Mouse (Mus musculus): ENCODE measurements around the gene Tmem129.

Tmem129 gene

DNA sequence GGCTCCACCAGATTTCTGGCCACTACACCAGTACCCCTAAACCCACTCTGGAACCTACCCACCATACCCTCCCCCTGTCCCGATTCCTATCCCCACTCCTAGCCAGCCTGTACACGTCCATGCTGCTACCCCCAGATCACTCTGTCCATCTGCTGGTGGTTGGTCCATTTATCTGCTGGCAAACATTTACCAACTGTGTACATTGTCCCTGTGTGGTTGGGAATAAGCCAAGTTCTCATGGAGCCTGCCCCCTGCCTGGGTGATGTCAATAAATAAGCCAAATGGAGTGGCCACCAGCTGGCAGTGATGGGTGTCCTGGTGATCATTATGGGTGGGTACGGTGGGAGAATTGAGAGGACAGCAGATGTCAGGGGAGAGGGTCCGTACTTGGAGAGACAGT, 28.9 kb upstream of the Tmem129 start:
- no peak for DNase-seq (ENCODE audit: low read depth, low spot score)

DNA sequence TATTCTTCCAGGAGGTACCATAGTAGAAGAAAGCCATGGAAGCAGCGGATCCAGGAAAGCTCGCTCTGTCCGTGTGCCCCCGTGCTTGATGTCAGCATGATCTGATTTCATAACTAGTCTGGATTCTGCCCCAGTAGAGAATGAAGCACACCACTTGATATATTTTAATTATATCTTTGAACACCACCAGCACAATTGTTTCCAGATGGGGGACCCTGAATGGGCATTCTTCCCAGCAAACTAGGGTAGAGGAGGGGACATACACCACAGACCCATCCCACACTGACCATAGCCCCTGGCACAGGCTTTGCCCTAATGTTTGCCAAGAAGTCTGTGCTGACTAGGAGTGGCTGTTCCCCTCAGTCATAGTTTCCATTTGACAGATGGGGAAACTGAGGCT, 26.7 kb upstream of the Tmem129 start:
- DNase-seq (ENCODE audit: low read depth, low spot score) = no peak

DNA sequence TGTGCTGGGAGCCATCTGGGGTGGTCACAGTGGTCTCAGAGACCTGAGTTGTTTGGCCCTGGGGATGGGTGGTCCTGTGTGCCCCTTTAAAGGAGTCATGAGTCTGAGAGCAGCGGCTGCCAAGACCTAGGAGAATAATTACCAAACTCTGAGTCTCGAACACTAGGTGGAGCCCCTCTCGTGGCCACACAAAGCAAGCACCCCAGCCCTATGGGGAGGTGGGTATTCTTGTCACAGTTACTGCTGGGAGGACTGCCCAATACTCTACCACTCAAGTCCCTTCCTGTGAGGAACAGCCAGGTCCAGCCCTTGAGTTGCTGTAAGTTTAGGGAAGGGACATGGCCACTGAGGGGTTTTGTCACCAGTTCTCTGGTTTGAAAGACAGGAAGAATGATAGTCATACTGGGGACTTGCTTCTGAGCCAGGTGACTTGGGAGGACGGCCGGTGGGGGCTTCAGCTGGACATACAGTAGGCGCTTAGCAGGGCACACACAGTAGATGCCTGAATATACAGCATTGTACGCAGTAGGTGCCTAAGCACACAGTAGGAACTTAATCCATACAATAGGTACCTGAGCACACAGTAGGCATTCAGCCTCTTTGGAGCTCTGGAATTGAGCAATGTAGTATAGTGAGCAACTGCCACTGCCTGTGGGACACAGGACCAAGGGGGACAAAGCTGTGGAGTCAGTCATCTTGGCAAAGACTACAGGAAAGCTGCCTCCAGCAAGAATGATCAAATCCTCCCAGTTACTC, 25.9 kb upstream of the Tmem129 start:
- DNase-seq (ENCODE audit: low read depth, low spot score) = peak; percentile 59

DNA sequence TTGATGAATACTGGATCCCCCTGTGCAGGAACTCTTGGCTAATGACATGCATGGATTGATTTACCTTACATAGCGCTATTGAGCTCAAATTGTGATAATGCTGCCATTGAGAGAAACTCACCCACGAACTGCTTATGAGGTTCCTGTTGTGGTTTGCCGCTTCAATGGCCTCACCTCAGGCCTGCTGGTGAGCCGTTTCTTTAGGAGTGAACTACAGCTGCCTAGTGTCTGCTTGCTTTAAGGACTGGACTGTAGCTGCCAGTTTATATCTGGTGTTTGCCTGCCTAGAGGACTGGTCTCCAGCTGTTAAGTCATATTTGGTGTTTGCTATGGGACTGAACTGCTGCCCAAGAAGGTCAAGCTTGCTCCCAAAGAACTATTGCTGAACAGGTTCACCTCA, 24.7 kb upstream of the Tmem129 start:
- no peak for DNase-seq (ENCODE audit: low read depth, low spot score)

GRCm38 (mm10) chr5:33681611-33682388, 23.6 kb upstream of the Tmem129 start:
- no peak for DNase-seq (ENCODE audit: low read depth, low spot score)

DNA sequence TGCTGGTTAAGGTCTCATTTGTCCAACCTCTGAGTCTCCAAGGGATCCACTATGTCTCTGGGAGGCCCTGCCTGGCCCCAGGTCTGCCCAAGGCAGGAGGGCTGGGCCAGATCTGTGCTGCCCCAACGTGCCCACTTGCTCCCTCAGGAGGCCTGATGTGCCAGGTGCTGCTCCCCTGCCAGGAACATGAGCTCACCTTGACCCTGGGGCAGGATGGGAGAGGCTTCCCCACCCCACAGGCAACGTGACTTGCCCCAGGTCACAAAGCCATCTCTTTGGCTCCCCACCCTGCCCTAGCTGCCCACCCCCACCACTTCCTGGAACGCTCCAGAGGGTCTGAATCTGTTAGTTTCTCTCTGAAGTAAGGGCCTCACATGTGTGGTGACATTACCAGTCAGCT, 22.8 kb upstream of the Tmem129 start:
- DNase-seq (ENCODE audit: low read depth, low spot score) = no peak

DNA sequence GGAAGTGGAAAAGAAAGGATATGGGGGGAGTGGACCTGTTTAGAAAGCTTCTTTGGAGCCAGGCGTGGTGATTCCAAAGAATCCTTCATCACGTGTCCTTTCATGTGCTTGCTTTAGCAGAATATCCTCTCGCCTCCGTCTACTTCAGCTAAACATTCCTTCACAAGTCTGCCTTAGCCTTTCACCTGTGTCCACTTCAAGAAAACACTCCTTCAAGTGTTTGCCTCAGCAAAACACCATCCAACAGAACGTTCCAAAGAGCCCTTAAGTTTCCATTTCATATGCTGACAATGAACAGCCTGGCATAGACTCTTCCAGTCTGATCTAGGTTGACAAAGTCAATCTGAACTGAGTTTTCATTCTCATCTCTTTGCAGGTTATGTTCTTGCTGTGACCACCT, 20.0 kb upstream of the Tmem129 start:
- DNase-seq (ENCODE audit: low read depth, low spot score) = no peak

DNA sequence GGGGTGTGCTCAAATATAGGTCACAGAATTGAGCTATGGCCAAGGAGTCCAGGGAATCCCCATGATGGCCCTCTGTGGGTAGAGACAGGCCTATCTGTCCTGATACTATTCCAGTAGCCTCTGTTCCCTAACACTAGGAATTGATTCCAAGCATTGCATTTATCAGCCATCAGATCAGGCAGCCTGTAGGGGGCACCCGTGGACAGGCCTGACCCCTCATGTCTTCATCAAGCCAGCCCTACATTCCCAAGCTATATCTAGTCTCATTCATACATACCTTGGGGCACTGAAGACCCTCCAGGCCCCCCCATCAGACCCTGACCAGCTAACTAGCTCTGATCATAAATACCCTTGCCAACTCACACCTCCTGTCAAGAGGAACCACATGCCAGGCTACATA, 17.7 kb upstream of the Tmem129 start:
- peak; percentile 54 for DNase-seq (ENCODE audit: low read depth, low spot score)

- DNase-seq (ENCODE audit: low read depth, low spot score) = no peak
Measured at GRCm38 (mm10) chr5:33674439-33674838, 16.2 kb upstream of the Tmem129 start.

DNA sequence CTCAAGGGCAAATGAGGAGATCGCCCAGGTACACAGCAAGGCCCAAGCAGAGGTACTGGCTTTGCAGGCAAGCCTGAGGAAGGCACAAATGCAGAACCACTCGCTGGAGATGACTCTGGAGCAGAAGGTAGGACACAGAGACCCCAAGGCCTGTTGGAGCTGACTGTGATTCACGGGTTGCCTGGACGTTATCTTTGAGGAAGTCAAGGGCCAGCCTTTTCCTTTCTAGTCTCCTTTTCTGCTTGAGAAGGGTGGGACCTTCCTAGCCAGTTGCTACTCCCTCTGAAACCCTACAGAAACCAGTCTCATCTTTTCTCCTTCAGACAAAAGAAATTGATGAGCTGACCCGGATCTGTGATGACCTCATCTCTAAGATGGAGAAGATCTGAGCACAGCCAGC, 13.4 kb upstream of the Tmem129 start:
- DNase-seq (ENCODE audit: low read depth, low spot score) = no peak

DNA sequence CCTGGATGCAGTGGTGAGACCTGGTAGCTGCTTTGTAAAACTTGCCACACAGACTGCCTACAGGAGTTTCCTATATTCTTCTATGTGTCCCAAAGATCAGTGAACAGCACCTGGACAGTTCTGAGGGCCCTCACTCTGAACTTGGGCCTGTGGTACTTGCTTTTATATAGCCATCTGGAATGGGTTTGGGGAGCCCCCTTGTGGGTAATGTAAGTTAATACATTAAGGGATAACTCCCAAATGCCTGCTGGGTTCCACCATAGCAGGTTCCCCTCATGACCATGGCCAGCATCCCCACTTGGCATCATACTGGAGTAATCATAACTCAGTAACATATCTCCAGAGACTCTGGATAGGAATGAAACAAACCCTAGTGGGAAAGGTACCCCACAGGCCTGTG, 10.0 kb upstream of the Tmem129 start:
- DNase-seq (ENCODE audit: low read depth, low spot score) = peak; percentile 25

GRCm38 (mm10) chr5:33658664-33659050, 441 bp upstream of the Tmem129 start:
- no peak for DNase-seq (ENCODE audit: low read depth, low spot score)

DNA sequence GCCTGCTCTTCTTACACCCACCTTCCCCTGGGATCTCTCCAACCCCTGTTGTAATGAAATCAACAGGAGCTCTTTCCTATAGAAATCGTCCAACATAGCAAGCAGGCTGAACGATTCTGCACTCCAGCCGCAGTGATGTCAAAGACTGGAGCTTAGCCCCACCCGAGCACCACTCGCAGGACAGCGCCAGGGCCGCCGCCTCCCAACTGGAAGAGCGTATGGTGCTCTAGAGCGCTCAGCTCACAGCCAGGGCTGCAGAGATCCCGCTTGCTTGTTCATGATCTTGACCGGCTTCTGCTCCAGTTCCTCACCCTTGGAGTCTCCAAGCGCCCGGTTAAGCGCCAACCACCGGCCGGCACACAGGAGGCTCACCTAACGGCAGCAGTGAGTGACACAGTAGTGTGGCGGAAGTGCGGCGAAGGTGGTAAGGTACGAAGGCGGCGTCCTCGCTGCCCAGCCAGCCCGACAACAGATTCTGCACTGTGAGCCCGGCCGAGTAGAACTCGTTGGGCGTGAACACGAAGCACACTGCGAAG, 897 bp downstream of the Tmem129 start:
- no peak for DNase-seq (ENCODE audit: low read depth, low spot score)

GRCm38 (mm10) chr5:33656739-33657138, 1.5 kb downstream of the Tmem129 start:
- no peak for DNase-seq (ENCODE audit: low read depth, low spot score)

- DNase-seq (ENCODE audit: low read depth, low spot score) = no peak
Measured at GRCm38 (mm10) chr5:33655251-33655840, 2.9 kb downstream of the Tmem129 start.

DNA sequence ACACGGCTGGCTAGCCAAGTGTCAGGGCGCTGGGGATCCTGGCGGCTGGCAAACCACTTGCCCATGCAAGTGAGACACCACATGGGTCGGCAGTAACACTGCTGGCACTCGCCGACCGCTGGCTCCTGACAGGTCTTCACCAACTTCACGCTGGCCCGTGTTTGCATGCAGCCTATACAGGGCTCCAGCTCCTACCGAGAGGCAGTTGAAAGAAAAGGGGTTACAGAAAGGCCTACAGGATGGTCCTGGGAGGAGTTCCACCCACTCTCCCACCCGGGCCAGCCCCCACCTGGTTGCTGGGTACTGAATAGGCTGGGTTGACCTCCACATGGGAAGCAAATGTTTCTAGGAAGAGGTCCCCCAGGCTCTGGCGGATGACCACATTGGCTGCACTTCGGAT, 3.8 kb downstream of the Tmem129 start:
- DNase-seq (ENCODE audit: low read depth, low spot score) = no peak

- no peak for DNase-seq (ENCODE audit: low read depth, low spot score)
Measured at GRCm38 (mm10) chr5:33652783-33653173, 5.4 kb downstream of the Tmem129 start.

GRCm38 (mm10) chr5:33651921-33652782, 6.1 kb downstream of the Tmem129 start, which contains the start of gene Slbp:
Gene Slbp (minus strand): TSS chr5:33652574.
- peak; percentile 96 for DNase-seq (ENCODE audit: low read depth, low spot score)

DNA sequence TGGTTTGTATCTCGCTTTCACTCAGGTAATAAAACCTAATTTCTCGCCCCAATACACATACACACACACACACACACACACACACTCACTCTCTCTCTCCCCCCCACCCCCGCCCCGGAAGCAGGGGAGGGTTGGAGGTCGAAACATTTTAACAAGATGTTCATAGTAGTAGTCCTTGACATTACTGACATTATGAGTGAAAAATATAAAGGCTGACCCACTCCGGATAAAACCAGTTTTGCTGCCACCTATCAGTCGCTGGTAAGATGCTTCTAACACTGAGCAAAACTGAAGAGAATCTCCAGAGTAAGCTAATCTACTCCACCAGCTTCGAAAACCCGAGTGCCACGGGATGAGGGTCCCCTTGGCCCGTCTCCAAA, 6.7 kb downstream of the Tmem129 start:
- no peak for DNase-seq (ENCODE audit: low read depth, low spot score)

GRCm38 (mm10) chr5:33651017-33651416, 7.2 kb downstream of the Tmem129 start:
- DNase-seq (ENCODE audit: low read depth, low spot score) = no peak

DNA sequence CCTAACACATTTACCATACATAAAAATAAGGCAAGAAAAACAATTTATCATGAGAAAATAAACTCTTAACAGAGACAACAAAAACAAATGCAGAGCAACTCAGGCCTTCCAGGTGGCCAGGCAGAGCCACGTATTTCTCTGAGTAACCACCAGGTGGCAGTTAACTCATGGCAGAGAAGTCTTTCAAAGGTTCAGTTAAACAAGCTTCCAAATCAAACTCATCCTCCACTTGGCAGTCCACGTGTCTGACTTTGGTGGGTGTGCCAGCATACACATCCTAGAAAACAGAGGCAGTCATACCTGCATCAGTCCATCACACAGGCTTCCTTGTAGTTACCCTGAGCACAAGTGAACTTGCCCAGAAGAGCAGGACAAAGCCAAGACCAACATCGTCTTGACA, 17.6 kb downstream of the Tmem129 start:
- DNase-seq (ENCODE audit: low read depth, low spot score) = peak; percentile 42

DNA sequence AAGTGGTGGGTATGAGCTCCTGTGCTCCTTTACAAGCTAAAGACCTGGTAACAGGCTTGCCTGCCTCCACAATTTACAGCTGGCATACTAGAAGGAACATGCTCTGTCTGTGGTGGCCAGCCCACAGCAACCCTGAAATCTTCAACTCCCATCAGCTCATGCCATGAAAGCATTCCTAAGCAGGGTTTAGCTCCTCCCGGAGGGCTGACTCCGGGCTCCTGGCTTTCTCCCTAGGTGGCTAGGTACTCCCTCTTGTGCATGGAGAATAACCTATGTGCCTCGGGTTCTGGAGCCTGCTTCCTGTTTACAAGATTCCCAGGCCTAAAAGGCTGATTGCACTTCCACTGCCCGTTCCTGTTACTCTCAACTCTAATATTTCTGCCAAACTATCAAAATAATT, 19.4 kb downstream of the Tmem129 start:
- DNase-seq (ENCODE audit: low read depth, low spot score) = no peak
